Mouse (Mus musculus) bone marrow, adult 2 months (tissue): Measurements from ENCODE around the gene Wasf2. TPM values are rescaled to one million over a fixed set of nuclear protein-coding genes. Genes with fewer than 3 reads are reported as not detected.

Experiments
- H3K27ac ChIP-seq: fragments of 200-500 bp; 2 replicates; pipeline ENCODE4 v1.5.1; 2012; ENCODE audit warnings: low read depth, mild to moderate bottlenecking, control low read depth, inconsistent platforms, low read length; ENCODE audit not compliant: control insufficient read depth, poor library complexity, insufficient read depth
- H3K4me1 ChIP-seq: fragments of 200-500 bp; 2 replicates; pipeline ENCODE4 v1.6.1; 2011; ENCODE audit warnings: low read length; ENCODE audit not compliant: control insufficient read depth, insufficient read depth
- H3K4me3 ChIP-seq: fragments of 200-500 bp; replicated peaks from 2 replicates; pipeline ENCODE3; 2011; ENCODE audit warnings: mild to moderate bottlenecking, low read depth, low read length, control low read depth; ENCODE audit not compliant: control insufficient read depth
- CTCF ChIP-seq: fragments of 200-500 bp; IDR thresholded peaks from 2 replicates; pipeline ENCODE4 v1.5.1; 2011; ENCODE audit warnings: low read length, control low read depth; ENCODE audit not compliant: control insufficient read depth, insufficient read depth
- POLR2A ChIP-seq: fragments of 200-500 bp; IDR thresholded peaks from 2 replicates; pipeline ENCODE4 v1.6.1; 2011; ENCODE audit warnings: low read depth, mild to moderate bottlenecking, control low read depth, low read length, borderline replicate concordance; ENCODE audit not compliant: control insufficient read depth
- WGBS: fragments of 180-500 bp; shearing (Covaris S2); methylation state at CpG from one replicate; pipeline ENCODE4 v1.1.7; 2018; 5-methylcytosine and 5-hydroxymethylcytosine counted together
- polyA plus RNA-seq: library from polyadenylated mRNA; stranded (reverse); fragments of >200 nt; gene quantifications from 2 replicates; pipeline ENCODE4 v1.2.4, GENCODE M21; 2011; ENCODE audit warnings: low replicate concordance; ENCODE audit not compliant: missing spikeins, insufficient read depth, insufficient read length

The Wasf2 gene
- polyA plus RNA-seq, 1 experiment = 56.6 TPM

GRCm38 (mm10) chr4:133117556-133118411 lies 12.5 kb upstream of the Wasf2 start:
- TF ChIP-seq CTCF (no peak), POLR2A (no peak)
- H3K27ac ChIP-seq = peak overlapping the region; percentile 72
- no peak overlapping the region for H3K4me3 ChIP-seq
- no peaks in the 10 kb centered on the region for H3K4me1 ChIP-seq
- WGBS = 38% methylated on average over 18 of the region's 18 CpGs

GRCm38 (mm10) chr4:133118775-133119375 lies 11.4 kb upstream of the Wasf2 start:
- TF ChIP-seq POLR2A (no peak), CTCF (no peak)
- no peak overlapping the region for H3K4me3 ChIP-seq
- no peaks in the 10 kb centered on the region for H3K4me1 ChIP-seq
- WGBS = 79% methylated on average over 6 of the region's 6 CpGs
- H3K27ac ChIP-seq = no peak overlapping the region

GRCm38 (mm10) chr4:133119579-133119978 lies 10.7 kb upstream of the Wasf2 start:
- WGBS = 90% methylated on average over 6 of the region's 6 CpGs

GRCm38 (mm10) chr4:133120833-133121321 lies 9.4 kb upstream of the Wasf2 start:
- no peak for TF ChIP-seq POLR2A
- no peak for TF ChIP-seq CTCF
- Histone ChIP-seq H3K4me1 (no peaks in the 10 kb centered on the region), H3K27ac (no peak overlapping the region), H3K4me3 (no peak overlapping the region)
- 63% methylated on average over 11 of the region's 11 CpGs for WGBS

More at GRCm38 (mm10) chr4:133119579-133119978, 10.7 kb upstream of the Wasf2 start:
- Histone ChIP-seq H3K4me1 (no peaks in the 10 kb centered on the region), H3K4me3 (no peak overlapping the region), H3K27ac (no peak overlapping the region)
- TF ChIP-seq CTCF (no peak), POLR2A (no peak)

GRCm38 (mm10) chr4:133121416-133121815 lies 8.9 kb upstream of the Wasf2 start:
- H3K4me1 ChIP-seq = no peaks in the 10 kb centered on the region
- WGBS = 93% methylated on average over 1 of the region's 1 CpGs
- TF ChIP-seq CTCF = no peak
- no peak for TF ChIP-seq POLR2A
- no peak overlapping the region for H3K4me3 ChIP-seq
- H3K27ac ChIP-seq = no peak overlapping the region

DNA sequence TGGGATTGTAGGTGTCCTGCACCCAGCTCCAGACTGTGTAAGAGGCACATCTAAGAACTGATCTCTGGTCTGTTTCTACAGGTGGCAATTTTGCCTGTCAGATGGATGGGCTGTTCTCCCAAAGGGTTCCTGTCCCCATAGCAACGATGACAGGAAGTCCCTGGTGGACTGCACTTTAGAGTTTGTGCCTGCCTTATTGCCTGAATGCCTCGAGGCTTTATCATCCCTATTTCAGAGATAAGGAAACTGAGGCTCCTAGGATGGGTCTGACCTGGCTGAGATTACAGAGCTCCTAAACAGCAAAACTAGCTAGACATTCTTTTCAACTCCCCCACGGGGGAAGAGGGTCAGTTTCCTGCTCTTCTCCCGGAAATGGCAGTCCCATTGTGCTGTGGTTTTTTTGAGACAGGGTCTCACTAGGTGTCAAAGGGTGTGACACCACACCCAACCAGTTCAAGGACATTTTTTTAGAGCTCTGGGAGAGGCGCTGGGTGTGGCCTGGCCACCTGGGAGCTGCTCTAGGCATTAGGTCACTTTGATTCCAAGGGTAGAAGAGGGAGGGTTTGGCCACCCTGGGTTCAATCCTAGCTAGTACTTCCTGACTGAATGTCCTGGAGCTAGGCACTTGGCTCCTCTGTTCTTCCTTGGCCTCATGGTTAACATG lies 8.2 kb upstream of the Wasf2 start:
- H3K4me1 ChIP-seq = no peaks in the 10 kb centered on the region
- 22% methylated on average over 5 of the region's 5 CpGs for WGBS
- H3K4me3 ChIP-seq = no peak overlapping the region
- no peak overlapping the region for H3K27ac ChIP-seq
- TF ChIP-seq POLR2A (no peak), CTCF (no peak)

GRCm38 (mm10) chr4:133127079-133127478 lies 3.2 kb upstream of the Wasf2 start:
- Histone ChIP-seq H3K27ac (no peak overlapping the region), H3K4me3 (no peak overlapping the region), H3K4me1 (no peaks in the 10 kb centered on the region; the same call in 1 of the 2 replicates)
- WGBS = 67% methylated on average over 3 of the region's 3 CpGs
- TF ChIP-seq POLR2A = no peak
- no peak for TF ChIP-seq CTCF

DNA sequence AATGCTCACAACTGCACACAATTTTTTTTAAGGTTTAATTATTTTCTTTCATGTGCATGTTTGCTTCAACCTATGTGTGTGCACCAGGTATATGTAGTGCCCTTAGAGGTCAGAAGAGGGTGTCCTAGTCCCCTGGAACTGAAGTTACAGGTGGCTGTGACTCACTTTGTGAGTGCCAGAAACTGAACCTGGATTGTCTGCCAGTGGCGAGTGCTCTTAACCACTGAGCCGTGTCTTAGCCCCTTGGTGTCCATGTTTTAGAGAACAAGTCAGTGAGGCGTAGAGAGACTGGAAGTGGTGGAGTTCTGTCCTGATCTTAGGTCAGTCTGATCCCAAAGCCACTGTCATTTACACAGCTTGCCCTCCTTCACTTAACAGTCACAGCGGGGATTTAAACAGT lies 2.4 kb upstream of the Wasf2 start:
- no peak overlapping the region for H3K4me3 ChIP-seq
- H3K27ac ChIP-seq = no peak overlapping the region
- no peak for TF ChIP-seq CTCF
- no peak for TF ChIP-seq POLR2A
- no peaks in the 10 kb centered on the region; the same call in 1 of the 2 replicates for H3K4me1 ChIP-seq
- WGBS = 85% methylated on average over 4 of the region's 4 CpGs
